Mouse (Mus musculus): ENCODE data around the gene Cngb1. TPM values are rescaled to one million over a fixed set of nuclear protein-coding genes. Genes with fewer than 3 reads are reported as not detected.

Gene Cngb1
- 1.2 and 1.6 TPM in 2 replicates for polyA plus RNA-seq (2015; fragmentation: Nextera tagmentation; extraction: Ambion mirVana)

GRCm38 (mm10) chr8:95306431-95306830 lies at the start of gene Cngb1:
Gene Cngb1, minus strand, starts transcription at chr8:95306585.

GRCm38 (mm10) chr8:95352151-95352870 lies 45.9 kb upstream of the Cngb1 start, which contains the start of gene Mmp15:
Gene Mmp15, plus strand, starts transcription at chr8:95352268.

GRCm38 (mm10) chr8:95331720-95332436 lies 25.5 kb upstream of the Cngb1 start, which contains the start of the genes Zfp319 and Usb1:
Gene Zfp319, minus strand, starts transcription at chr8:95331950.
Gene Usb1, plus strand, starts transcription at chr8:95332284.

DNA sequence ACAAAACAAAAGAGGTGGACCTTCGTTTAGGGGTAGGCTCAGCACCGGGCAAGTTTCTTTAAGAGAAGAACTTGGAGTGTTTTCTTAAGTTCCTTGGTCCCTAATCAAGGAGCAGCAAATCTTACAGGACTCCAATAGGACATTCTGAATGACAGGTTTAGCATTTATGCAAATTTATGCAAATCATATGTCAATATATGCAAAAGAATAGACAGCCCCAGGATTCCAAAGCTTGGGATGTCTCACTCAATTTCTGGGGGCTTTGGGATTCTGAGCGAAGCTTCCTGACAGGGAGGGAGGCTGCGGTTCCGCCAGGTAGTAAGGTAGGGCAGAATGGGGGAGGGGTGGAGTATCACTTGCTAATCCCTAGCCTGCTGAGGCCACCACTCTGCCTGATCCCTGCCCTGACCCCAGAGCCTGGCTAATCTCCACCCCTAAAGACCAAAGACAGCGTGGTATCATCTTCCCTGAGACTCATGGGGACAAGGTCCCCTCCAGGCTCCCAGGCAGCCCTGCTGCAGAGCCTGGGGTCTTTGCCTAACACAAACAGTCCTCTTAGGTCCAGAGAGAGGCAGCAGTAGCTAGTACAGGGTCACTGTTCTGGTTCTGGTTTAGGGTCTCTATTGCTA lies 4.1 kb upstream of the Cngb1 start, which contains the start of gene Tepp:
Gene Tepp (plus strand): TSS at position 225 of the 629 bp plus-strand sequence.

GRCm38 (mm10) chr8:95202649-95203275 lies 103.6 kb downstream of the Cngb1 start, which contains the start of gene Kifc3:
Gene Kifc3, minus strand, starts transcription at chr8:95202812.

Other genes starting within 250 kb of the Cngb1 start
- 9.5 and 10.5 TPM in 2 replicates for gene Katnb1, start 225.4 kb downstream of the Cngb1 start, polyA plus RNA-seq (2015; fragmentation: Nextera tagmentation; extraction: Ambion mirVana)
- gene Kifc3, start 103.8 kb downstream of the Cngb1 start, polyA plus RNA-seq (2015; fragmentation: Nextera tagmentation; extraction: Ambion mirVana), result 31.9 and 32.3 TPM in 2 replicates
- gene Tepp, start 4.0 kb upstream of the Cngb1 start, polyA plus RNA-seq (2015; fragmentation: Nextera tagmentation; extraction: Ambion mirVana), result 0.34 TPM in 1 of 2 replicates, not detected in the other
- 3.6 and 3.7 TPM in 2 replicates for gene Zfp319, start 25.4 kb upstream of the Cngb1 start, polyA plus RNA-seq (2015; fragmentation: Nextera tagmentation; extraction: Ambion mirVana)
- 36.5 and 37.2 TPM in 2 replicates for gene Usb1, start 25.7 kb upstream of the Cngb1 start, polyA plus RNA-seq (2015; fragmentation: Nextera tagmentation; extraction: Ambion mirVana)
- gene Mmp15, start 45.7 kb upstream of the Cngb1 start, polyA plus RNA-seq (2015; fragmentation: Nextera tagmentation; extraction: Ambion mirVana), result 7.3 and 7.8 TPM in 2 replicates
- gene Cfap20, start 128.3 kb upstream of the Cngb1 start, polyA plus RNA-seq (2015; fragmentation: Nextera tagmentation; extraction: Ambion mirVana), result 64.7 and 65.2 TPM in 2 replicates
- gene Csnk2a2, start 183.5 kb upstream of the Cngb1 start, polyA plus RNA-seq (2015; fragmentation: Nextera tagmentation; extraction: Ambion mirVana), result 5.8 and 7.1 TPM in 2 replicates
- gene Ccdc113, start 227.5 kb upstream of the Cngb1 start, polyA plus RNA-seq (2015; fragmentation: Nextera tagmentation; extraction: Ambion mirVana), result 0.39 and 0.45 TPM in 2 replicates